Mouse (Mus musculus) heart, embryonic 10.5 days (tissue): ENCODE results near the gene Rab33a. TPM values are rescaled to one million over a fixed set of nuclear protein-coding genes. Genes with fewer than 3 reads are reported as not detected.

Source experiments
- DNase-seq: peaks from one replicate; pipeline ENCODE4 v3.0.0-alpha.2; 2017; ENCODE audit warnings: low spot score
- H3K27ac ChIP-seq: fragments of 300-500 bp; sonication (generic); 2 replicates; pipeline ENCODE4 v1.5.1; 2016; ENCODE audit warnings: mild to moderate bottlenecking
- H3K27me3 ChIP-seq: fragments of 300-500 bp; sonication (generic); 2 replicates; pipeline ENCODE4 v1.6.1; 2016; ENCODE audit warnings: mild to moderate bottlenecking; ENCODE audit not compliant: poor library complexity, insufficient read depth, severe bottlenecking
- H3K36me3 ChIP-seq: fragments of 300-500 bp; sonication (generic); 2 replicates; pipeline ENCODE4 v1.6.1; 2016; ENCODE audit warnings: mild to moderate bottlenecking, moderate library complexity
- H3K4me1 ChIP-seq: fragments of 300-500 bp; sonication (generic); 2 replicates; pipeline ENCODE4 v1.6.1; 2016; ENCODE audit warnings: mild to moderate bottlenecking
- H3K4me3 ChIP-seq: fragments of 300-500 bp; sonication (generic); 2 replicates; pipeline ENCODE4 v1.5.1; 2016; ENCODE audit warnings: mild to moderate bottlenecking, moderate library complexity
- H3K9me3 ChIP-seq: fragments of 300-500 bp; sonication (generic); 2 replicates; pipeline ENCODE4 v1.6.1; 2016; ENCODE audit warnings: mild to moderate bottlenecking, moderate library complexity
- WGBS: fragments of 180-500 bp; shearing (Covaris S2); methylation state at CpG from one replicate; pipeline ENCODE4 v1.1.7; 2016; 5-methylcytosine and 5-hydroxymethylcytosine counted together
- polyA plus RNA-seq: library from polyadenylated mRNA; unstranded; fragments of >200 nt; fragmentation: Nextera tagmentation; extraction: Ambion mirVana; gene quantifications from 2 replicates; pipeline ENCODE4 v1.2.1, GENCODE M21; 2016

Rab33a gene
- polyA plus RNA-seq = 7.8 and 8.0 TPM in 2 replicates

DNA sequence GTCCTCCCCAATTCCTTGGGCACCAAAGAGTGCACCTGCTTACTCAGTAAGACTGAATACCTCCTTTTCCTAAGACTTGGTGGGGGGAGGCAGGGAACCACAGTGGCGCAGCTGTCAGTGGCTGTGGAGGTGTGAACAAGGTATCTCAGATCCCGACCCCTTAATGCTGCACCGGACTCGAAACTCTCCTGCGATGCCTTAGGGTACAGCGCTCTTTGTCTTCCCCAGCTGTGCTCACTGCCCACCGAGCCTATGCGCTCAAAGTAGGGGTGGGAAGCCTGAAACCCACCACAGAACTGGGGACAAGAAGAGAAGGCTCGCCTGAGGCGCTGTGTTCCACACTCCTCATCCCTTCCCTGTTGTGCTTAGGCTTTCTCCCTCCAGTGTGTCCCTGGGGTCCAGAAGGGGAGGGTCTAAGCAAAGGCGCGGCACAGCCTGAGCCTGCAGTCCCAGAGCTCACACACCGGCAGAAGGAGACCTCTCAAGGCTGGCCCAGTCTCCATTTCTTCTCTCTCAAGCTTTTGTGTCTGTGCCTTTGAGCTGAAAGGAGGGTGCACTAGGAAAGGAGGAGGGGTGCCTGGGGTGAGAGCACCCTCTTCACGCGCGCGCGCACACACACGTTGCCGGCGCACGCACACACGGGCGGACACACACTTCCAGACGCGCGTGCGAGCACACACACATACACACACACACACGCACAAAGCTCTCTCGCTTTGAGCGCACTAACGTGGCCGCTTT is at the start of gene Rab33a:
Rab33a (plus strand) TSS at position 478 of the 741 bp plus-strand sequence.
- no peak for DNase-seq
- H3K4me3 ChIP-seq = peak within 1 kb of the TSS; percentile 61
- no peaks in the 10 kb centered on the region for H3K27me3 ChIP-seq
- H3K4me1 ChIP-seq = no peaks in the 10 kb centered on the region
- WGBS = 17% methylated on average over 33 of the region's 33 CpGs
- peak within 1 kb of the TSS; percentile 79 for H3K27ac ChIP-seq
- no peaks in the 10 kb centered on the region for H3K9me3 ChIP-seq
- no peaks in the 10 kb centered on the region for H3K36me3 ChIP-seq

DNA sequence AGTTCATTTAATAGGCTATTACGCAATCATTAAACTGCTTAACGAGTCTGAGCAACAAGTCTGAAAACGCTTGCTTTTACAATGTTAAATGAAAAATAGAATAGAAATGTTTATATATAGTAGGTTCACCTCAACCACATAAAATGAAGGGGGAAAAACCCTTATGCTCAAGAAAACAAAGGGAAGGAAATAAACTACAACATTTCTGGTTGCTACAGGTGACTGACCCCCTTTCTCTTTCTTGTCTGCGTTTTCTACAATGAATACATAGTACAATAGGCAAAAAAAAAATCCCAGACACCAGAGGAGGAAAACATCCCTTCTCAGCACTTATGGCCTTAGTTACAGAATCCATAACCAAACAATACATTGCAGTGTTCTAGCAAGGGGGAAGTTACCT is 38.0 kb upstream of the Rab33a start:
- 86% methylated on average over 4 of the region's 4 CpGs for WGBS
- H3K27me3 ChIP-seq = no peaks in the 10 kb centered on the region
- no peak overlapping the region for H3K4me3 ChIP-seq
- H3K36me3 ChIP-seq = peaks cover 55% of the 10 kb centered on the region
- no peaks in the 10 kb centered on the region for H3K4me1 ChIP-seq
- no peak overlapping the region for H3K27ac ChIP-seq
- no peak for DNase-seq
- no peaks in the 10 kb centered on the region for H3K9me3 ChIP-seq

GRCm38 (mm10) chrX:48481687-48482086 is 37.4 kb upstream of the Rab33a start:
- Histone ChIP-seq H3K36me3 (peaks cover 50% of the 10 kb centered on the region), H3K9me3 (no peaks in the 10 kb centered on the region), H3K27ac (no peak overlapping the region), H3K27me3 (no peaks in the 10 kb centered on the region), H3K4me1 (no peaks in the 10 kb centered on the region), H3K4me3 (no peak overlapping the region)
- WGBS = 84% methylated on average over 7 of the region's 7 CpGs
- no peak for DNase-seq

- Histone ChIP-seq H3K9me3 (no peaks in the 10 kb centered on the region), H3K27ac (no peak overlapping the region), H3K4me1 (no peaks in the 10 kb centered on the region), H3K4me3 (no peak overlapping the region), H3K27me3 (no peaks in the 10 kb centered on the region), H3K36me3 (peaks cover 51% of the 10 kb centered on the region)
- 91% methylated on average over 8 of the region's 8 CpGs for WGBS
- no peak for DNase-seq
Observed at GRCm38 (mm10) chrX:48493763-48494162, 25.3 kb upstream of the Rab33a start.

DNA sequence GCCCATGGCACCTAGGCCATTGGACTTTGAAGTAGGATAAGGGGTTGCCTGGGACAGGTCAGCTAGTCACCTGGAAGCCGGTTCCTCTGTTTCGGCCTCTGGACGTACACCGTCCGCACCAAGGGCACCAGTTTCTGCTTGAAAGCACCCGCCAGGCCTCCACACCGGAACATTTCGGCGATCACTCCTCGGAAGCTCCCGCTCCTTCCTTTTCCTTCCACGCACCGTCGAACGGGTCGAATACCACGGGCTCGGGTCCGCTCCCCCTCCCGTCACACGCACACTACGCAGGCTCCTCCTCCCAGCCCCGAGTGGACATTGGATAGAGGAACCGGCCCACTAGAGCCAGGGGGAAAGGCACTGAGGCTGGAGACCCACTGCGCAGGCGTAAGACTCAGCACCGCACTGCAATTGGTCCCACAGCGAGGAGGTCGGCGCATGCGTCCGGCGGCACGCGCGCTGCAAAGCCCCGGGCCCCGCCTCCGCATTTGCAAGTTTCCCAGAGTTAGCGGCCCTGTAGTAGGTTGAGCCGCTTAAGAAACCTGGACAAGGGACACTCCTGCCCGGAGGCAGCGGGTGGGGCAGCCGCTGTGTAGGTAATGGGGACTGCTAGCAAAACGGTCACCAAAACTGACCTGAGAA is 5.8 kb upstream of the Rab33a start, which contains the start of gene Aifm1:
Aifm1 (minus strand) TSS at position 398 of the 642 bp plus-strand sequence.
- Histone ChIP-seq H3K9me3 (no peaks in the 10 kb centered on the region), H3K27me3 (no peaks in the 10 kb centered on the region), H3K27ac (peak within 1 kb of the TSS; percentile 85), H3K4me3 (peak within 1 kb of the TSS; percentile 63), H3K4me1 (0 out of 2 replicates have a peak, but pooled peaks cover 5% of the 10 kb centered on the region), H3K36me3 (no peaks in the 10 kb centered on the region)
- peak; percentile 96 for DNase-seq
- 17% methylated on average over 45 of the region's 45 CpGs for WGBS

DNA sequence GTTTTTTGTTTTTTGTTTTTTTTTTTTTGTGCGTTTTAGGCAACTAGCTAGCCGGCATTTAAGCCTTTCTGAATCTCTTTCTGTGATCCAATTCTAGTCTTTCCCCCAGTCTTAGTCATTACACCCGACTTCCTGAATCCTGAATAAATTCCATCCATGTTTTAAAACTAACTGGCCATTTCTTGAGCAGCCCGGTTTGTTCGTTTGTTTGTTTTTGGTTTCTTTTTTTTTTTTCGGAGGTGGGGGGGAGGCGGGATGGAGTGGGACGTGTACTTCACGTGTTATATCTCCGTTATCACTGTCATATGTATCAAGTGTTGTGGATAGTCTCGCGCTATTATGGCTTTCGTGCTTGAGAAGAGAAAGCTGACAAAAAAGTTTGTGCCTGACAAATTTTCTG is 5.3 kb upstream of the Rab33a start:
- Histone ChIP-seq H3K4me1 (0 out of 2 replicates have a peak, but pooled peaks cover 5% of the 10 kb centered on the region), H3K9me3 (no peaks in the 10 kb centered on the region), H3K27ac (no peak overlapping the region), H3K36me3 (no peaks in the 10 kb centered on the region), H3K4me3 (peak overlapping the region; percentile 63), H3K27me3 (no peaks in the 10 kb centered on the region)
- no peak for DNase-seq
- 15% methylated on average over 13 of the region's 13 CpGs for WGBS

GRCm38 (mm10) chrX:48518211-48518807 is 776 bp upstream of the Rab33a start:
- Histone ChIP-seq H3K27me3 (no peaks in the 10 kb centered on the region), H3K27ac (peak overlapping the region; percentile 79), H3K4me1 (no peaks in the 10 kb centered on the region), H3K9me3 (no peaks in the 10 kb centered on the region), H3K4me3 (peak overlapping the region; percentile 61), H3K36me3 (no peaks in the 10 kb centered on the region)
- WGBS = 28% methylated on average over 15 of the region's 15 CpGs
- no peak for DNase-seq

DNA sequence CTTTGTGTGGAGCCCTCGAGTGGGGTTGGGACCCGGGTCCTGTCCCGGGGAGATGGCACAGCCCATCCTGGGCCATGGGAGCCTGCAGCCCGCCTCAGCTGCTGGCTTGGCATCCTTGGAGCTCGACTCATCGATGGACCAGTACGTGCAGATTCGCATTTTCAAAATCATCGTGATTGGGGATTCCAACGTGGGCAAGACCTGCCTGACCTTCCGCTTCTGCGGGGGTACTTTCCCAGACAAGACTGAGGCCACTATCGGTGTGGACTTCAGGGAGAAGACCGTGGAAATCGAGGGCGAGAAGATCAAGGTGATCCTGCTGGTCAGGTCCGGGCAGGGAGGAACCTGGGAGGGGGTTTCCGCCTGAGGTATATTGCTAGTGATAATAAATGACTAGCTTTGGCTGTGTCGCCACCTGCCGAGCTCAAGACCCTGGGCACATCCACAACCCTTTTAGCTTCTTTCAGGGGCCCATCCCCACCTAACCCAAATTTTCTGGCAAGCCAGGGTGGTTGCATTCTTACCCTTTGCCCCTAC is 532 bp downstream of the Rab33a start:
- 12% methylated on average over 20 of the region's 20 CpGs for WGBS
- H3K9me3 ChIP-seq = no peaks in the 10 kb centered on the region
- no peaks in the 10 kb centered on the region for H3K4me1 ChIP-seq
- DNase-seq = no peak
- H3K27me3 ChIP-seq = no peaks in the 10 kb centered on the region
- peak overlapping the region; percentile 79 for H3K27ac ChIP-seq
- no peaks in the 10 kb centered on the region for H3K36me3 ChIP-seq
- peak overlapping the region; percentile 61 for H3K4me3 ChIP-seq

GRCm38 (mm10) chrX:48521651-48522050 is 2.6 kb downstream of the Rab33a start:
- WGBS = 74% methylated on average over 3 of the region's 3 CpGs
- Histone ChIP-seq H3K27me3 (no peaks in the 10 kb centered on the region), H3K9me3 (no peaks in the 10 kb centered on the region), H3K4me1 (no peaks in the 10 kb centered on the region), H3K4me3 (no peak overlapping the region), H3K36me3 (no peaks in the 10 kb centered on the region), H3K27ac (no peak overlapping the region)
- DNase-seq = no peak

- Histone ChIP-seq H3K36me3 (no peaks in the 10 kb centered on the region), H3K4me3 (no peak overlapping the region), H3K9me3 (no peaks in the 10 kb centered on the region), H3K27ac (no peak overlapping the region), H3K27me3 (no peaks in the 10 kb centered on the region), H3K4me1 (no peaks in the 10 kb centered on the region)
- no peak for DNase-seq
- 58% methylated on average over 3 of the region's 3 CpGs for WGBS
Observed at GRCm38 (mm10) chrX:48523512-48523911, 4.4 kb downstream of the Rab33a start.

DNA sequence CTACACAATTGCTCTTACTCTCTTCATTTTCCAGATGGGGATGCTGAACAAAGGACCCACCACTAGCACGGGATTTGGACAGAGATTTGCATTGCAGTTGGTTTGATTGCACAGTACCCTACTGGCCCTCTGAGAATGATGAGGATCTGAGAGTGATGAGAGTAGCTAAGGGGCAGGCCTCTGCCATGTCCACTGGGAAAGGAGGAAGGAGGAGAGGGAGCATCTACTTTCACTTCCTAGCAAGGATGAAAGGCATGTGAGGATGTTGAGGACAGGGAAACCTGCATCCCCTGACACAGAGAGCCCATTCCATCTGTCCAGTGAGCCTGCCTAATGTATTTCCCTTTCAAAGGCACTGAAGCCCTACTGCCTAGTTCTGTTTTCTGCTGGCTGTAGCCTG is 6.2 kb downstream of the Rab33a start:
- H3K36me3 ChIP-seq = no peaks in the 10 kb centered on the region
- 73% methylated on average over 1 of the region's 1 CpGs for WGBS
- no peak for DNase-seq
- H3K27ac ChIP-seq = peak overlapping the region; percentile 47; the same call in 1 of the 2 replicates
- no peaks in the 10 kb centered on the region for H3K27me3 ChIP-seq
- H3K4me1 ChIP-seq = no peaks in the 10 kb centered on the region
- H3K4me3 ChIP-seq = no peak overlapping the region
- no peaks in the 10 kb centered on the region for H3K9me3 ChIP-seq

- H3K27ac ChIP-seq = peak overlapping the region; percentile 47; the same call in 1 of the 2 replicates
- no peak for DNase-seq
- 42% methylated on average over 8 of the region's 8 CpGs for WGBS
Observed at GRCm38 (mm10) chrX:48525866-48526265, 6.8 kb downstream of the Rab33a start.

GRCm38 (mm10) chrX:48526435-48526834 is 7.3 kb downstream of the Rab33a start:
- 40% methylated on average over 3 of the region's 3 CpGs for WGBS
- Histone ChIP-seq H3K36me3 (no peaks in the 10 kb centered on the region), H3K4me1 (no peaks in the 10 kb centered on the region), H3K9me3 (no peaks in the 10 kb centered on the region), H3K27me3 (no peaks in the 10 kb centered on the region), H3K27ac (0 out of 2 replicates have a peak overlapping the region, but pooled peaks have one; percentile 16), H3K4me3 (no peak overlapping the region)
- DNase-seq = no peak

More at GRCm38 (mm10) chrX:48525866-48526265, 6.8 kb downstream of the Rab33a start:
- Histone ChIP-seq H3K36me3 (no peaks in the 10 kb centered on the region), H3K4me3 (no peak overlapping the region), H3K4me1 (no peaks in the 10 kb centered on the region), H3K27me3 (no peaks in the 10 kb centered on the region), H3K9me3 (no peaks in the 10 kb centered on the region)
